ENCODE assay signal across 16 mouse cellular contexts in the genomic region with DNA sequence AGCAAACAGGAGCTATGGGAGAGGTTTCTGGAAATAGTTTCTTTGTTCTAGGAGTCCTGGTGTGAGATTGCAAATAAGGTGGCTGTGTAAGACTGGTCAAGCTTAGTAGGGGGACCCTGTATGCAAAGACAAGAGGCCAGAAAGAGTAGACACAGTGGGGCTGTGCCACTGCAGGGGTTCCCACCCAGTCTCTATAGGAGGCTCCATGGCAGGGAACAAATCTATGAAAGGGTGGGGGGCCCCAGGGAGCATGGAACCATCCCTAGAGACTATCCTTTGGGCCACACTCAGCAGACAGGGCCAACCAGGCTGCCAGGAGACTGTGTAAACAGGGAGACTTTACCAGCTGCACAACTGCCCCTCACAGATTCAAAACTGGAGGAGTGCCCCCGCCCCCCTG.
A peak's percentile ranks its signal among the peaks of the same experiment; 100 is the strongest.
DNase-seq lines count a peak whose midpoint lies in the region; ATAC-seq lines count a peak whose summit lies in the region.
"Had no signal": no experiment of that assay in that cellular context is flagged by ENCODE, and none has a peak within 500 bp of the region (broad histone marks: within the 10 kb centered on the region; RNA-seq: fewer than 3 reads in every experiment).

No protein-coding gene starts in this region.

- H3K4me1 ChIP-seq in forebrain, embryonic 12.5 days = peaks cover 14% of the 10 kb centered on the region; the same call in 1 of the 2 replicates
- H3K4me1 ChIP-seq in forebrain, embryonic 14.5 days (ENCODE audit: control insufficient read depth, insufficient read depth, low read length) = no peaks in the 10 kb centered on the region
- H3K4me1 ChIP-seq in hindbrain, embryonic 12.5 days = peaks cover 16% of the 10 kb centered on the region
- no peaks in the 10 kb centered on the region for H3K4me1 ChIP-seq in midbrain, embryonic 14.5 days (ENCODE audit: control insufficient read depth, insufficient read depth, low read length)

- H3K27me3 ChIP-seq in forebrain, embryonic 12.5 days = no peaks in the 10 kb centered on the region
- no peaks in the 10 kb centered on the region for H3K27me3 ChIP-seq in forebrain, embryonic 14.5 days (replicated peaks; ENCODE audit: control insufficient read depth, insufficient read depth, low read length)
- no peaks in the 10 kb centered on the region for H3K27me3 ChIP-seq in hindbrain, embryonic 12.5 days
- no peaks in the 10 kb centered on the region for H3K27me3 ChIP-seq in midbrain, embryonic 14.5 days (ENCODE audit: control insufficient read depth, insufficient read depth, low read length)

- H3K36me3 ChIP-seq in forebrain, embryonic 12.5 days (replicated peaks) = no peaks in the 10 kb centered on the region
- no peaks in the 10 kb centered on the region for H3K36me3 ChIP-seq in forebrain, embryonic 14.5 days (ENCODE audit: control insufficient read depth, insufficient read depth, low read length)
- no peaks in the 10 kb centered on the region for H3K36me3 ChIP-seq in hindbrain, embryonic 12.5 days
- no peaks in the 10 kb centered on the region for H3K36me3 ChIP-seq in midbrain, embryonic 14.5 days (ENCODE audit: control insufficient read depth, insufficient read depth, low read length)

- DNase-seq in forebrain, embryonic 14.5 days (ENCODE audit: low spot score) = no peak
- DNase-seq in kidney, postnatal 4 days = peak; percentile 17 to 39
- DNase-seq in kidney, postnatal 10 days = no peak
- DNase-seq in midbrain, embryonic 14.5 days = peak; percentile 24
- no peak for DNase-seq in liver
- DNase-seq: cerebellum, adult 8-10 months; heart, adult 2 months; heart, postnatal 14 days; layer of hippocampus, adult 9-11 months; liver, postnatal 0 days; retina, postnatal 1 day; spleen, adult 18-20 months had no signal

- no peak overlapping the region for H3K27ac ChIP-seq in forebrain, embryonic 12.5 days
- H3K27ac ChIP-seq in forebrain, embryonic 14.5 days (ENCODE audit: low read depth, low read length) = no peak overlapping the region
- H3K27ac ChIP-seq in hindbrain, embryonic 12.5 days = no peak overlapping the region
- no peak overlapping the region for H3K27ac ChIP-seq in midbrain, embryonic 14.5 days (replicated peaks; ENCODE audit: low read depth, low read length)
- H3K27ac ChIP-seq: heart, adult 2 months had no signal

- peaks cover 4% of the 10 kb centered on the region; the same call in 1 of the 2 replicates for H3K9me3 ChIP-seq in forebrain, embryonic 12.5 days
- H3K9me3 ChIP-seq in forebrain, embryonic 14.5 days (replicated peaks; ENCODE audit: control insufficient read depth, low read length) = no peaks in the 10 kb centered on the region
- H3K9me3 ChIP-seq in hindbrain, embryonic 12.5 days (replicated peaks) = no peaks in the 10 kb centered on the region
- H3K9me3 ChIP-seq in midbrain, embryonic 14.5 days (ENCODE audit: control insufficient read depth, low read length) = no peaks in the 10 kb centered on the region

- H3K9ac ChIP-seq in forebrain, embryonic 12.5 days = no peak overlapping the region
- H3K9ac ChIP-seq in forebrain, embryonic 14.5 days (ENCODE audit: low read length) = no peak overlapping the region
- H3K9ac ChIP-seq in hindbrain, embryonic 12.5 days = no peak overlapping the region
- no peak overlapping the region for H3K9ac ChIP-seq in midbrain, embryonic 14.5 days (replicated peaks; ENCODE audit: low read length)
- H3K9ac ChIP-seq: liver, postnatal 0 days had no signal

- 0 out of 2 replicates have a peak, but pooled peaks have one; percentile 3 for ATAC-seq in forebrain, embryonic 12.5 days (ENCODE audit: low FRiP score)
- no peak for ATAC-seq in forebrain, embryonic 14.5 days
- ATAC-seq in hindbrain, embryonic 12.5 days (ENCODE audit: low FRiP score) = peak; percentile 46; the same call in 1 of the 2 replicates
- ATAC-seq in midbrain, embryonic 14.5 days (ENCODE audit: low FRiP score, low TSS enrichment) = no peak
- no peak for ATAC-seq in megakaryocyte, adult 5-6 weeks (ENCODE audit: poor library complexity, severe bottlenecking)
- ATAC-seq: liver, postnatal 0 days had no signal

- no peak overlapping the region for H3K4me3 ChIP-seq in forebrain, embryonic 12.5 days (replicated peaks)
- H3K4me3 ChIP-seq in forebrain, embryonic 14.5 days (ENCODE audit: low read depth, low read length) = no peak overlapping the region
- H3K4me3 ChIP-seq in hindbrain, embryonic 12.5 days = no peak overlapping the region
- no peak overlapping the region for H3K4me3 ChIP-seq in midbrain, embryonic 14.5 days (replicated peaks; ENCODE audit: low read depth, low read length)
- H3K4me3 ChIP-seq: erythroblast, embryonic 14.5 days; heart, adult 2 months had no signal

- H3K4me2 ChIP-seq in forebrain, embryonic 12.5 days = no peak overlapping the region
- no peak overlapping the region for H3K4me2 ChIP-seq in forebrain, embryonic 14.5 days (ENCODE audit: low read length)
- no peak overlapping the region for H3K4me2 ChIP-seq in hindbrain, embryonic 12.5 days (replicated peaks)
- H3K4me2 ChIP-seq in midbrain, embryonic 14.5 days (ENCODE audit: low read length) = no peak overlapping the region

- 75% methylated on average over 1 of the region's 1 CpGs for whole genome bisulfite sequencing in forebrain, embryonic 12.5 days
- WGBS in forebrain, embryonic 14.5 days = 73% methylated on average over 1 of the region's 1 CpGs
- WGBS in hindbrain, embryonic 12.5 days = 69% methylated on average over 1 of the region's 1 CpGs
- 43% methylated on average over 1 of the region's 1 CpGs for WGBS in midbrain, embryonic 14.5 days

Comparison
In these comparisons a context has a peak if more than half of its experiments do, and no peak if none do; other contexts are left out.
1. ATAC-seq: peak in forebrain, embryonic 12.5 days (single experiment) and hindbrain, embryonic 12.5 days (single experiment); none in forebrain, embryonic 14.5 days (single experiment), midbrain, embryonic 14.5 days (single experiment) and megakaryocyte, adult 5-6 weeks (single experiment).
2. DNase-seq: peak in kidney, postnatal 4 days (2 of 2) and midbrain, embryonic 14.5 days (single experiment); none in forebrain, embryonic 14.5 days (single experiment), kidney, postnatal 10 days (single experiment) and liver (single experiment).